Mouse (Mus musculus): ENCODE results near the gene Acss2. TPM values are rescaled to one million over a fixed set of nuclear protein-coding genes. Genes with fewer than 3 reads are reported as not detected.

Gene Acss2
- total and polyA plus RNA-seq, 2 experiments from 2014 or later, result 20.1 to 40.5 TPM

- H3K9me3 ChIP-seq (replicated peaks; ENCODE audit: control insufficient read depth, low read length), result no peaks in the 10 kb centered on the region
- peak; percentile 78 for ATAC-seq (ENCODE audit: insufficient read depth, low read depth)
- no peaks in the 10 kb centered on the region for H3K27me3 ChIP-seq (ENCODE audit: control insufficient read depth, insufficient read depth, low read length)
- peak overlapping the region; percentile 36 for H3K4me3 ChIP-seq (ENCODE audit: low read depth, low read length)
- peaks cover 22% of the 10 kb centered on the region for H3K36me3 ChIP-seq (replicated peaks; ENCODE audit: control insufficient read depth, insufficient read depth, low read length)
- H3K4me2 ChIP-seq (ENCODE audit: low read depth, low read length), result peak overlapping the region; percentile 66
- TF ChIP-seq CTCF (IDR thresholded peaks at IDR 0.05; ENCODE audit: low read depth) (no peak), EP300 (IDR thresholded peaks at IDR 0.05; ENCODE audit: low read depth) (no peak)
- WGBS, result 2% methylated on average over 20 of the region's 20 CpGs
- peak overlapping the region; percentile 32 for H3K9ac ChIP-seq (replicated peaks; ENCODE audit: low read depth, low read length)
- H3K27ac ChIP-seq (ENCODE audit: low read depth), result peak overlapping the region; percentile 88; the same call in 1 of the 2 replicates
- H3K4me1 ChIP-seq (ENCODE audit: control insufficient read depth, insufficient read depth), result peaks cover 18% of the 10 kb centered on the region
- peak; percentile 80 for DNase-seq (ENCODE audit: low spot score)
Measured at GRCm38 (mm10) chr2:155613326-155613755, 95.6 kb downstream of the Acss2 start.

GRCm38 (mm10) chr2:155613953-155614352, 96.2 kb downstream of the Acss2 start:
- H3K4me3 ChIP-seq (ENCODE audit: low read depth, low read length), result peak overlapping the region; percentile 36
- DNase-seq (ENCODE audit: low spot score), result no peak
- H3K9me3 ChIP-seq (replicated peaks; ENCODE audit: control insufficient read depth, low read length), result no peaks in the 10 kb centered on the region
- 0 out of 2 replicates have a peak overlapping the region, but pooled peaks have one; percentile 12 for H3K27ac ChIP-seq (ENCODE audit: low read depth)
- H3K9ac ChIP-seq (replicated peaks; ENCODE audit: low read depth, low read length), result 0 out of 2 replicates have a peak overlapping the region, but pooled peaks have one; percentile 34
- WGBS, result 33% methylated on average over 8 of the region's 8 CpGs
- ATAC-seq (ENCODE audit: insufficient read depth, low read depth), result no peak
- H3K4me2 ChIP-seq (ENCODE audit: low read depth, low read length), result peak overlapping the region; percentile 66
- H3K36me3 ChIP-seq (replicated peaks; ENCODE audit: control insufficient read depth, insufficient read depth, low read length), result peaks cover 28% of the 10 kb centered on the region
- no peak for TF ChIP-seq CTCF (IDR thresholded peaks at IDR 0.05; ENCODE audit: low read depth)
- no peaks in the 10 kb centered on the region for H3K27me3 ChIP-seq (ENCODE audit: control insufficient read depth, insufficient read depth, low read length)
- peaks cover 18% of the 10 kb centered on the region for H3K4me1 ChIP-seq (ENCODE audit: control insufficient read depth, insufficient read depth)

DNA sequence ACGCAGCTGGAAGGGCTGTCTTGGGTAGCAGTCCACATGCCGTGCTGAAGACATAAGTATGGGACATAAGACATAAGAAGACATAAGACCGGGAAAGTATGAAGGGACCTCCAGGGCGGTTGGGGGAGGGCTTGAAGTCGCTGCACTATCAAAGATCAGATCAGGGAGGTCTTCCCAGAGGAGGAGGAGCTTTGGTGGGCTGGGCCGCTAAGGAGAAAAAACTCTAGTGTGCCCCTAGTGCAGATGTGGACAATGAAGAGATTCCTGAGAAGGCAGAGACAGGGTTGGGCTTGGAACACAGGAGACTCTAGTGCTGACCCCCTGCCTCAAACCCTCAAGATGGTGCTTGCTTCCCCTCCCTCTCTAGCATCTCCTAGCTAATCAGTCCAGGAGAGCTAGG, 99.2 kb downstream of the Acss2 start:
- peaks cover 12% of the 10 kb centered on the region for H3K4me1 ChIP-seq (ENCODE audit: control insufficient read depth, insufficient read depth)
- no peaks in the 10 kb centered on the region for H3K27me3 ChIP-seq (ENCODE audit: control insufficient read depth, insufficient read depth, low read length)
- H3K27ac ChIP-seq (ENCODE audit: low read depth), result no peak overlapping the region
- no peak overlapping the region for H3K4me3 ChIP-seq (ENCODE audit: low read depth, low read length)
- peaks cover 50% of the 10 kb centered on the region for H3K36me3 ChIP-seq (replicated peaks; ENCODE audit: control insufficient read depth, insufficient read depth, low read length)
- H3K9ac ChIP-seq (replicated peaks; ENCODE audit: low read depth, low read length), result no peak overlapping the region
- H3K9me3 ChIP-seq (replicated peaks; ENCODE audit: control insufficient read depth, low read length), result no peaks in the 10 kb centered on the region
- no peak for TF ChIP-seq EP300 (IDR thresholded peaks at IDR 0.05; ENCODE audit: low read depth)
- no peak for TF ChIP-seq CTCF (IDR thresholded peaks at IDR 0.05; ENCODE audit: low read depth)
- whole genome bisulfite sequencing, result 55% methylated on average over 6 of the region's 6 CpGs
- DNase-seq (ENCODE audit: low spot score), result no peak
- no peak overlapping the region for H3K4me2 ChIP-seq (ENCODE audit: low read depth, low read length)
- no peak for ATAC-seq (ENCODE audit: insufficient read depth, low read depth)

DNA sequence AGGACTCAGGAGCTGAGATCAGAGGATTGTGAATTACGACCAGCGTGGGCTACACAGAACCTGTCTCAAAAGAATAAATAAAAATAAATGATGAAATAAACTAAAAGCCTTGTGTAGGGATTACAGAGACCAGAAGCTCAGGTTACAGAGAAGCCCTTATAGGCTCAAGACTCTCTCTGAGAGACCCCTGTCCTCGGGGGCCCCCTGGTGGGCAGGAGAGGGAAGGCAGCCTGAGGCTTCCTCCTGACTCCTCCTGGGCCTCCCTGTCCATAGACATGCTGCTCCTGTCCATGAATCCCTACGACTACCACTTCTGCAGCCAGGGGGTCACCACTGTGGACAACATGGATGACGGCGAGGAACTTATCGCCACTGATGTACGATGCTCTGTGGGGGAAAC, 102.1 kb downstream of the Acss2 start:
- Histone ChIP-seq H3K9ac (replicated peaks; ENCODE audit: low read depth, low read length) (no peak overlapping the region), H3K4me2 (ENCODE audit: low read depth, low read length) (no peak overlapping the region), H3K9me3 (replicated peaks; ENCODE audit: control insufficient read depth, low read length) (no peaks in the 10 kb centered on the region), H3K27ac (ENCODE audit: low read depth) (no peak overlapping the region), H3K4me1 (ENCODE audit: control insufficient read depth, insufficient read depth) (no peaks in the 10 kb centered on the region), H3K36me3 (replicated peaks; ENCODE audit: control insufficient read depth, insufficient read depth, low read length) (peaks cover 65% of the 10 kb centered on the region), H3K27me3 (ENCODE audit: control insufficient read depth, insufficient read depth, low read length) (no peaks in the 10 kb centered on the region), H3K4me3 (ENCODE audit: low read depth, low read length) (no peak overlapping the region)
- peak; percentile 74 for DNase-seq (ENCODE audit: low spot score)
- ATAC-seq (ENCODE audit: insufficient read depth, low read depth), result peak; percentile 59
- WGBS, result 23% methylated on average over 8 of the region's 8 CpGs
- TF ChIP-seq EP300 (IDR thresholded peaks at IDR 0.05; ENCODE audit: low read depth) (no peak), CTCF (IDR thresholded peaks at IDR 0.05; ENCODE audit: low read depth) (peak; percentile 87)

DNA sequence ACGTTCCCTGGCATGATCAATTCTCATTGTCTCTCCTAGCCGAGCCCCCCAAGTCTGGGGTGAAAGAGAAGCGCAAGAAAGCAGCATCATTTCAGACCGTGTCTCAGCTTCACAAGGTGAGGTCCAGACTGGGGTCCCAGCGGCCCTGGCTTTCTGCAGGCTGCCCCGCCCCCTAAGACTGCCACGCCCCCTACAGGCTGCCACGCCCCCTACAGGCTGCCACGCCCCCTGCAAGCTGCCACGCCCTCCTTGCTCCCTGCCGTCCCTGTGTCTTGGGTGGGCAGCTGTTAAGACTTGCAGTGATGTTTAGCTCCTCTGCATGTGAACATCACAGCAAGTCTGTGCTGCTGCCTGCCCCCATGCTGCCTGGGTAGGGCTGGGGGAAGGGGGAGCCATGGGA, 104.9 kb downstream of the Acss2 start:
- H3K4me1 ChIP-seq (ENCODE audit: control insufficient read depth, insufficient read depth), result no peaks in the 10 kb centered on the region
- DNase-seq (ENCODE audit: low spot score) (no peak), ATAC-seq (ENCODE audit: insufficient read depth, low read depth) (no peak)
- no peak overlapping the region for H3K4me2 ChIP-seq (ENCODE audit: low read depth, low read length)
- H3K4me3 ChIP-seq (ENCODE audit: low read depth, low read length), result no peak overlapping the region
- no peak for TF ChIP-seq EP300 (IDR thresholded peaks at IDR 0.05; ENCODE audit: low read depth)
- TF ChIP-seq CTCF (IDR thresholded peaks at IDR 0.05; ENCODE audit: low read depth), result no peak
- no peaks in the 10 kb centered on the region for H3K9me3 ChIP-seq (replicated peaks; ENCODE audit: control insufficient read depth, low read length)
- H3K36me3 ChIP-seq (replicated peaks; ENCODE audit: control insufficient read depth, insufficient read depth, low read length), result peaks cover 82% of the 10 kb centered on the region
- no peak overlapping the region for H3K9ac ChIP-seq (replicated peaks; ENCODE audit: low read depth, low read length)
- H3K27ac ChIP-seq (ENCODE audit: low read depth), result no peak overlapping the region
- H3K27me3 ChIP-seq (ENCODE audit: control insufficient read depth, insufficient read depth, low read length), result no peaks in the 10 kb centered on the region
- 44% methylated on average over 9 of the region's 11 CpGs for WGBS

DNA sequence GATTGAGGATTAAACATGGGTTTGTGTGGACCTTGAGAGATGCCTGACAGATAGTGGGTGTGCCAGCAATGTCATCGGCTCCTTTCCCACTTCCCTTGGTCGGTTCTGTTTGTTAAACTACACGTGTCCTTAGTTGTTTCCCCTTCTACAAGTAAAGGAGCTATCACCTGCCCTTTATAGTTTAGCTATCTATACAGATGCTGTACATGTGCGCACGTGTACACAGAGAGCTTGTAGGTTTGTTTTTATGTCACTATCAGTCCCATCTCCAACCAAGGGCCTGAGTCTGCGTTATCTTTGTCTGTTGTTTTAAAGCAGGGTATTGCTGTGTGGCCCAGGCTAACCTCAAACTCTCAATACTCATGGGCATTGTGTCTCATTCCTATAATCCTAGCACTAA, 106.2 kb downstream of the Acss2 start:
- WGBS, result 78% methylated on average over 6 of the region's 6 CpGs
- H3K4me2 ChIP-seq (ENCODE audit: low read depth, low read length), result no peak overlapping the region
- H3K36me3 ChIP-seq (replicated peaks; ENCODE audit: control insufficient read depth, insufficient read depth, low read length), result peaks cover 84% of the 10 kb centered on the region
- DNase-seq (ENCODE audit: low spot score), result no peak
- no peaks in the 10 kb centered on the region for H3K27me3 ChIP-seq (ENCODE audit: control insufficient read depth, insufficient read depth, low read length)
- no peak for ATAC-seq (ENCODE audit: insufficient read depth, low read depth)
- TF ChIP-seq EP300 (IDR thresholded peaks at IDR 0.05; ENCODE audit: low read depth), result no peak
- TF ChIP-seq CTCF (IDR thresholded peaks at IDR 0.05; ENCODE audit: low read depth), result no peak
- no peak overlapping the region for H3K4me3 ChIP-seq (ENCODE audit: low read depth, low read length)
- no peak overlapping the region for H3K9ac ChIP-seq (replicated peaks; ENCODE audit: low read depth, low read length)
- no peak overlapping the region for H3K27ac ChIP-seq (ENCODE audit: low read depth)
- H3K4me1 ChIP-seq (ENCODE audit: control insufficient read depth, insufficient read depth), result no peaks in the 10 kb centered on the region
- no peaks in the 10 kb centered on the region for H3K9me3 ChIP-seq (replicated peaks; ENCODE audit: control insufficient read depth, low read length)

Measured in heart, postnatal 0 days (tissue).